Mouse (Mus musculus): ENCODE results near the gene Igsf21.

Igsf21 gene

GRCm38 (mm10) chr4:140101106-140101505 is 145.5 kb downstream of the Igsf21 start:
- DNase-seq (ENCODE audit: low read depth, low spot score): peak; percentile 20

GRCm38 (mm10) chr4:140100141-140100540 is 146.4 kb downstream of the Igsf21 start:
- no peak for DNase-seq (ENCODE audit: low read depth, low spot score)

GRCm38 (mm10) chr4:140096283-140096682 is 150.3 kb downstream of the Igsf21 start:
- no peak for DNase-seq (ENCODE audit: low read depth, low spot score)

- DNase-seq (ENCODE audit: low read depth, low spot score): no peak
These were observed 151.7 kb downstream of the Igsf21 start for GRCm38 (mm10) chr4:140094835-140095234.

GRCm38 (mm10) chr4:140092367-140092766 is 154.2 kb downstream of the Igsf21 start:
- DNase-seq (ENCODE audit: low read depth, low spot score): no peak

- DNase-seq (ENCODE audit: low read depth, low spot score): no peak
These were observed 154.9 kb downstream of the Igsf21 start for GRCm38 (mm10) chr4:140091693-140092092.

GRCm38 (mm10) chr4:140089676-140090075 is 156.9 kb downstream of the Igsf21 start:
- DNase-seq (ENCODE audit: low read depth, low spot score): no peak

GRCm38 (mm10) chr4:140088711-140089440 is 157.7 kb downstream of the Igsf21 start:
- no peak for DNase-seq (ENCODE audit: low read depth, low spot score)

- no peak for DNase-seq (ENCODE audit: low read depth, low spot score)
These were observed 160.4 kb downstream of the Igsf21 start for GRCm38 (mm10) chr4:140086192-140086591.

GRCm38 (mm10) chr4:140084521-140085011 is 162.0 kb downstream of the Igsf21 start:
- DNase-seq (ENCODE audit: low read depth, low spot score): no peak

GRCm38 (mm10) chr4:140084064-140084463 is 162.5 kb downstream of the Igsf21 start:
- DNase-seq (ENCODE audit: low read depth, low spot score): no peak

- DNase-seq (ENCODE audit: low read depth, low spot score): no peak
These were observed 168.2 kb downstream of the Igsf21 start for GRCm38 (mm10) chr4:140078416-140078815.

- no peak for DNase-seq (ENCODE audit: low read depth, low spot score)
These were observed 169.0 kb downstream of the Igsf21 start for GRCm38 (mm10) chr4:140077615-140078014.

- no peak for DNase-seq (ENCODE audit: low read depth, low spot score)
These were observed 169.6 kb downstream of the Igsf21 start for GRCm38 (mm10) chr4:140076852-140077563.

GRCm38 (mm10) chr4:140076428-140076827 is 170.2 kb downstream of the Igsf21 start:
- DNase-seq (ENCODE audit: low read depth, low spot score): no peak

GRCm38 (mm10) chr4:140071047-140071446 is 175.5 kb downstream of the Igsf21 start:
- no peak for DNase-seq (ENCODE audit: low read depth, low spot score)

- no peak for DNase-seq (ENCODE audit: low read depth, low spot score)
These were observed 176.3 kb downstream of the Igsf21 start for GRCm38 (mm10) chr4:140070331-140070652.

- no peak for DNase-seq (ENCODE audit: low read depth, low spot score)
These were observed 176.8 kb downstream of the Igsf21 start for GRCm38 (mm10) chr4:140069563-140070330.

- no peak for DNase-seq (ENCODE audit: low read depth, low spot score)
These were observed 178.1 kb downstream of the Igsf21 start for GRCm38 (mm10) chr4:140068468-140068867.

GRCm38 (mm10) chr4:140066011-140066410 is 180.6 kb downstream of the Igsf21 start:
- DNase-seq (ENCODE audit: low read depth, low spot score): no peak

- DNase-seq (ENCODE audit: low read depth, low spot score): no peak
These were observed 183.4 kb downstream of the Igsf21 start for GRCm38 (mm10) chr4:140063153-140063671.

GRCm38 (mm10) chr4:140060251-140060650 is 186.3 kb downstream of the Igsf21 start:
- no peak for DNase-seq (ENCODE audit: low read depth, low spot score)

Data from CD4-positive, CD25-positive, alpha-beta regulatory T cell, adult 2 months (primary cell).